Mouse (Mus musculus) megakaryocyte, embryonic 14.5 days (primary cell): ENCODE results near the gene Timp3.

Source experiments
- FLI1 ChIP-seq: IDR thresholded peaks from 2 replicates; pipeline ENCODE4 v1.6.1; 2012; ENCODE audit warnings: low read length, inconsistent platforms, mixed read lengths
- GATA1 ChIP-seq: IDR thresholded peaks from 3 replicates; pipeline ENCODE4 v1.6.1; 2012; ENCODE audit warnings: mixed read lengths, low read length, inconsistent platforms, borderline replicate concordance

GRCm38 (mm10) chr10:86299795-86300194 lies 377 bp upstream of the Timp3 start:
- TF ChIP-seq GATA1 = no peak
- no peak for TF ChIP-seq FLI1
